Mouse (Mus musculus) heart, embryonic 10.5 days (tissue): ENCODE data around the gene Eml3. TPM values are rescaled to one million over a fixed set of nuclear protein-coding genes. Genes with fewer than 3 reads are reported as not detected.
A peak's percentile ranks its signal among the peaks of the same experiment; 100 is the strongest.
"Not testable (repeated sequence)": the region's sequence is repeated elsewhere in the genome, so short reads cannot be mapped to it uniquely, and the experiment has no call there.

Experiments used
- DNase-seq: peaks from one replicate; pipeline ENCODE4 v3.0.0-alpha.2; 2017; ENCODE audit warnings: low spot score
- H3K27ac ChIP-seq: fragments of 300-500 bp; sonication (generic); 2 replicates; pipeline ENCODE4 v1.5.1; 2016; ENCODE audit warnings: mild to moderate bottlenecking
- H3K27me3 ChIP-seq: fragments of 300-500 bp; sonication (generic); 2 replicates; pipeline ENCODE4 v1.6.1; 2016; ENCODE audit warnings: mild to moderate bottlenecking; ENCODE audit not compliant: poor library complexity, insufficient read depth, severe bottlenecking
- H3K36me3 ChIP-seq: fragments of 300-500 bp; sonication (generic); 2 replicates; pipeline ENCODE4 v1.6.1; 2016; ENCODE audit warnings: mild to moderate bottlenecking, moderate library complexity
- H3K4me1 ChIP-seq: fragments of 300-500 bp; sonication (generic); 2 replicates; pipeline ENCODE4 v1.6.1; 2016; ENCODE audit warnings: mild to moderate bottlenecking
- H3K4me3 ChIP-seq: fragments of 300-500 bp; sonication (generic); 2 replicates; pipeline ENCODE4 v1.5.1; 2016; ENCODE audit warnings: mild to moderate bottlenecking, moderate library complexity
- H3K9me3 ChIP-seq: fragments of 300-500 bp; sonication (generic); 2 replicates; pipeline ENCODE4 v1.6.1; 2016; ENCODE audit warnings: mild to moderate bottlenecking, moderate library complexity
- WGBS: fragments of 180-500 bp; shearing (Covaris S2); methylation state at CpG from one replicate; pipeline ENCODE4 v1.1.7; 2016; 5-methylcytosine and 5-hydroxymethylcytosine counted together
- polyA plus RNA-seq: library from polyadenylated mRNA; unstranded; fragments of >200 nt; fragmentation: Nextera tagmentation; extraction: Ambion mirVana; gene quantifications from 2 replicates; pipeline ENCODE4 v1.2.1, GENCODE M21; 2016

Eml3 gene
- polyA plus RNA-seq, 1 experiment from 2014 or later, result 24.4 TPM

DNA sequence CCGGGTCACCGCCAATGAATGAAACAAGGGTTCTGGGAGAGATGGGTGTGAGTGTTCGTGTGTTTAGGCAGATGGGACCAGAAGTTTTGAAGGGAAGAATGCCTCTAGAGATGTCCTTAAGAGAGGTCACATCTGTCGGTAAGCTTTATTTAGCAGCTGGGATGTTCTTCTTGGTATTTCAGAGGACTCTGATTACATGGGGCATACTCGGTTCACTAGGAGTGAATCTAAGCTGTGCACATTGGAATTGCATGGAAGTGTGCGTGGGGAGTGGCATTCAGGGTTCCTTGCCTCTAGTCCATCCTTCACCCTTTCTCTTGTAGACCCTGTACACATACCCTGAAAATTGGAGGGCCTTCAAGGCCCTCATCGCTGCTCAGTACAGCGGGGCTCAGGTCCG, 38.5 kb downstream of the Eml3 start:
- 6% methylated on average over 9 of the region's 9 CpGs for WGBS
- no peak for DNase-seq
- H3K4me1 ChIP-seq, result peaks cover 19% of the 10 kb centered on the region

DNA sequence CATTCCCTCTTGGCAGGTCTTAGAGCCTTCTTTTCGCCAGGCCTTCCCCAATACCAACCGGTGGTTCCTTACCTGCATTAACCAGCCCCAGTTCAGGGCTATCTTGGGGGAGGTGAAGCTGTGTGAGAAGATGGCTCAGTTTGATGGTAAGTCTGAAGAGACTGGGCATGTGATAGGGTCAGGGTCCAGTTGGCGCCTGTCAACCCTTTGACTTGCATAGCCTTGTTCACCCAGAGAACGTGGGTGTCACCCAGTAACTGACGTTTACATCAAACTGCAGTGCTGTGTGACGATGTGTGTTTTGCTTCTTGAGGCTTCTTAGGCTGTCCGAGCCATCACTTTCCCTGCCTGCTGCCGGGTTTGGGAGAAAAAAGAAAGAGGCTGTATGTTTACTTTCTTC, 43.1 kb downstream of the Eml3 start:
- 88% methylated on average over 8 of the region's 8 CpGs for WGBS
- H3K9me3 ChIP-seq, H3K4me3 ChIP-seq, H3K27me3 ChIP-seq, H3K27ac ChIP-seq, H3K4me1 ChIP-seq, DNase-seq: not testable (repeated sequence)
- peaks cover 91% of the 10 kb centered on the region for H3K36me3 ChIP-seq

More for the DNA sequence above, 38.5 kb downstream of the Eml3 start:
- H3K27ac ChIP-seq, result peak overlapping the region; percentile 92
- H3K4me3 ChIP-seq, result peak overlapping the region; percentile 89
- H3K9me3 ChIP-seq, result no peaks in the 10 kb centered on the region
- peaks cover 76% of the 10 kb centered on the region for H3K36me3 ChIP-seq
- no peaks in the 10 kb centered on the region for H3K27me3 ChIP-seq

- WGBS, result 90% methylated on average over 1 of the region's 1 CpGs
- peaks cover 100% of the 10 kb centered on the region for H3K36me3 ChIP-seq
Measured at GRCm38 (mm10) chr19:8974638-8975037, 45.3 kb downstream of the Eml3 start.

GRCm38 (mm10) chr19:8975491-8975890, 46.1 kb downstream of the Eml3 start:
- Histone ChIP-seq H3K36me3 (peaks cover 100% of the 10 kb centered on the region), H3K9me3 (no peaks in the 10 kb centered on the region), H3K4me3 (no peak overlapping the region), H3K27ac (no peak overlapping the region), H3K27me3 (no peaks in the 10 kb centered on the region), H3K4me1 (peaks cover 3% of the 10 kb centered on the region)
- no peak for DNase-seq
- WGBS, result 95% methylated on average over 2 of the region's 2 CpGs

More at GRCm38 (mm10) chr19:8974638-8975037, 45.3 kb downstream of the Eml3 start:
- Histone ChIP-seq H3K27ac (no peak overlapping the region), H3K4me3 (no peak overlapping the region), H3K27me3 (no peaks in the 10 kb centered on the region), H3K4me1 (no peaks in the 10 kb centered on the region; the same call in 1 of the 2 replicates), H3K9me3 (no peaks in the 10 kb centered on the region)
- no peak for DNase-seq

GRCm38 (mm10) chr19:8976535-8976934, 47.2 kb downstream of the Eml3 start:
- H3K4me1 ChIP-seq, result peaks cover 12% of the 10 kb centered on the region
- no peak overlapping the region for H3K4me3 ChIP-seq
- no peak for DNase-seq
- H3K27ac ChIP-seq, result no peak overlapping the region
- no peaks in the 10 kb centered on the region for H3K9me3 ChIP-seq
- peaks cover 96% of the 10 kb centered on the region for H3K36me3 ChIP-seq
- H3K27me3 ChIP-seq, result no peaks in the 10 kb centered on the region
- WGBS, result 56% methylated on average over 3 of the region's 3 CpGs

GRCm38 (mm10) chr19:8980771-8981170, 51.4 kb downstream of the Eml3 start:
- WGBS, result 58% methylated on average over 5 of the region's 5 CpGs
- Histone ChIP-seq H3K4me3 (no peak overlapping the region), H3K27ac (no peak overlapping the region), H3K27me3 (no peaks in the 10 kb centered on the region), H3K4me1 (peaks cover 54% of the 10 kb centered on the region), H3K36me3 (peaks cover 54% of the 10 kb centered on the region), H3K9me3 (no peaks in the 10 kb centered on the region)
- DNase-seq, result no peak

- Histone ChIP-seq H3K27me3 (no peaks in the 10 kb centered on the region), H3K27ac (no peak overlapping the region), H3K4me1 (peaks cover 60% of the 10 kb centered on the region), H3K36me3 (peaks cover 45% of the 10 kb centered on the region), H3K9me3 (no peaks in the 10 kb centered on the region), H3K4me3 (no peak overlapping the region)
- DNase-seq, result no peak
- WGBS, result 61% methylated on average over 2 of the region's 2 CpGs
Measured at GRCm38 (mm10) chr19:8981450-8982168, 52.3 kb downstream of the Eml3 start.

DNA sequence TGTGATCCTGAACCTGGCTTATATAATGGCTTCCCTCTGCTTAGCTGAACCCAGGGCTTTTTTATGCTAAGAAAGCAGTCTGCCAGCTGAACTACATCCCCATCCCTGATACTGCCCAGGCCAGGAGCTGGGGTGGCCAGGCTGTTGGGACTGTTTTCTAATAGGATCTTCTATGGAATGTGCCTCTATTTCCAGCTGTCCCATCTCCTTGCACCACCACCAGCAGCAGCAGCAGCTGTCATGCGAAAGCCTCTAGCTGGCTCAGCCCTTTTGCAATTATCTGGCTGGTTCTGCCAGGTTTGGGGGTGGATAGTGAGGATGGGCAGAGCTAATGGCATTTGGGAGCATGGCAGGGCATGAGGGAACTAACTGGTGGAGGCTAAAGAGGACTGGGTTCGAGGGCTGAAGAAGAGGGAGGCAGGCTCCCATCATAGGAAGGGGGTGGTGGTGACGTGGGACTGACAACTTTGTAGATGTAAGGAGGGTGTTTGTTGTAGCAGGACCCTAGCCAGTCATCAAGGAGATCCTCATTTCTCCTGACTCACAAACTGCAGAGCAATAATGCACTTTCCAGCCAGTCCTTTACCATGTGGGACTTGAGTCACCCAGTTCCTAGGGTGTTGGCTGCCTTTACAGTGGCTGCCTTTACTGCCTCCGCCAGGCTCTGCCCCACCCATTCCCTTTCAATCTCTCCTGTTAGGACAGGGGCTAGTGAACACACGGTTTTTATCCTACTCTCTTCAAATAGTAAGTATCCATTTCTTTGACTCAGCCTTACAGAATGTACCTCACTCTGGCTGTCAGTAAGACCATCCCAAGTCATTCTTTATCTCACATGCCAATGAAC, 53.2 kb downstream of the Eml3 start:
- peaks cover 61% of the 10 kb centered on the region for H3K4me1 ChIP-seq
- no peaks in the 10 kb centered on the region for H3K27me3 ChIP-seq
- H3K4me3 ChIP-seq, result 0 out of 2 replicates have a peak overlapping the region, but pooled peaks have one; percentile 12
- no peak for DNase-seq
- H3K27ac ChIP-seq, result peak overlapping the region; percentile 75
- peaks cover 36% of the 10 kb centered on the region for H3K36me3 ChIP-seq
- WGBS, result 30% methylated on average over 5 of the region's 5 CpGs
- no peaks in the 10 kb centered on the region for H3K9me3 ChIP-seq

DNA sequence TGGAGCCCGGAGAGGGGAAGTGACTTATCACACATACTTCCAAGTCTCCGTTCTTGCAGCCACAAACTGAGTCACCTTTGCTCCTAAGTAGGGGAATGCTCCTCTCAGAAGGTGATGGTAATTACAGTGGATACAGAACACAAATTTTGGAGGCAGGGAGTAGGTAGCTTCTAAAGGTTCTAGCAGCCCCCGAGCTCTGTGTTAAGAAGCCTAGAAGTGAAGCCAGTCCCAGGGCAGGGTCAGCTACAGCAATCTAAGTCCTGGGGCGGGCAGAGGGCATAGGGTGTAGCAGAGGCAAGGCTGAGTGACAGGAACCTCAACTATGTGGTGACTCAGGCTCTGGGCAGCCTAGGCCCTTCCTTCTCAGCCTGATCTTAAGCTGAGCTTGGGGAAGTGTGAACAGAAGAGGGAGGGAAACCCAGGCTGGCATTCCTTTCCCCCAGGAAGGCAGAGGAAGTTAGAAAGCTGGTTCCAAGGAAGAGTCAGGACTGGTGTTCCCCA, 53.8 kb downstream of the Eml3 start:
- Histone ChIP-seq H3K36me3 (peaks cover 29% of the 10 kb centered on the region), H3K27ac (peak overlapping the region; percentile 75), H3K9me3 (no peaks in the 10 kb centered on the region), H3K4me1 (peaks cover 68% of the 10 kb centered on the region), H3K4me3 (0 out of 2 replicates have a peak overlapping the region, but pooled peaks have one; percentile 12), H3K27me3 (peaks cover 5% of the 10 kb centered on the region; the same call in 1 of the 2 replicates)
- DNase-seq, result no peak
- 8% methylated on average over 4 of the region's 4 CpGs for WGBS

GRCm38 (mm10) chr19:8984255-8984868, 55.0 kb downstream of the Eml3 start:
- Histone ChIP-seq H3K4me3 (no peak overlapping the region), H3K27ac (peak overlapping the region; percentile 59), H3K27me3 (peaks cover 8% of the 10 kb centered on the region; the same call in 1 of the 2 replicates), H3K9me3 (no peaks in the 10 kb centered on the region), H3K4me1 (peaks cover 79% of the 10 kb centered on the region), H3K36me3 (peaks cover 18% of the 10 kb centered on the region)
- DNase-seq, result peak; percentile 89
- 21% methylated on average over 7 of the region's 7 CpGs for WGBS

DNA sequence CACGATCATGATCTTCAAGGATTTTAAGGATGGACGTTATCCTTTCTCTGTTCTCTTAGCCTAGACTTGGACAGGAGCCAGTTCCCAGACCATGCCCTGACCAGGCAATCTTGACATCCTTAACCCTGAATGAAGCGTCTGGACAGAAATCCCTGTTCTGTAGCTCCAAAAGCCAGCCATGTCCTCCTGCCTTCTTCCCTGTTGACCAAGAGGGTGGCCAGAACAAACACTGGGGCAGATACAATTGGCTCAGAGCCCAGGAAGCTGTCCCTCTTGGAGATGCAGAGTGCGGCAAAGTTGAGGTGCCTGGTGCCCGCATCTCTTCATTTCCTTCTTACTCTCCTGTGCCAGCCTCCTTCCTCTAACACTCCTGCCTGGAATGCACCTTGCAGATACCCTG, 56.5 kb downstream of the Eml3 start:
- whole genome bisulfite sequencing, result 64% methylated on average over 5 of the region's 5 CpGs
- Histone ChIP-seq H3K4me1 (peaks cover 83% of the 10 kb centered on the region), H3K4me3 (no peak overlapping the region), H3K27me3 (peaks cover 8% of the 10 kb centered on the region; the same call in 1 of the 2 replicates), H3K27ac (no peak overlapping the region), H3K9me3 (no peaks in the 10 kb centered on the region), H3K36me3 (peaks cover 2% of the 10 kb centered on the region)
- no peak for DNase-seq

DNA sequence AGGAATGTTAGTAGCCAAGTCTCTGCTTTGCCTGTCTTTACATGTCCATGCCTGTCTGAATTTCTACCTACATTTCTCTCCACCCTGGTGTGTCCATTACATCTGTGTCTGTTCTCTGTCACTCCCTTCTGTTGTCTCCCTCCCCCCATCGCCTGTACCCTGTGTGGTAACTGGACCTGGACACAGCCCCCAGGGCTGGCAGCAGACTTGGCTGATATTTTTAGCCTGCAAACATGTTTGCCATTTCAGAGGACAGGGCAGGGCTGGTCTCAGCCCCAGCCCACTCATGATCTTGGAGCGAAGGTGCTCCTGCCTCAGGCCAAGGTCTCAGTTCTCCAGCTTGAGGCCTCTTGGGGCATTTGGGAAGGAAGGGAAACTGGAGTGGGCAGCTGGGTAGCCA, 58.5 kb downstream of the Eml3 start:
- Histone ChIP-seq H3K27ac (peak overlapping the region; percentile 95), H3K4me3 (peak overlapping the region; percentile 81)
- WGBS, result 21% methylated on average over 2 of the region's 2 CpGs

More for the DNA sequence above, 58.5 kb downstream of the Eml3 start:
- Histone ChIP-seq H3K36me3 (no peaks in the 10 kb centered on the region), H3K27me3 (peaks cover 8% of the 10 kb centered on the region; the same call in 1 of the 2 replicates), H3K9me3 (no peaks in the 10 kb centered on the region), H3K4me1 (peaks cover 84% of the 10 kb centered on the region)
- no peak for DNase-seq
